Mouse (Mus musculus) adrenal gland, adult 18-20 months (tissue): Measurements from ENCODE around the gene Maml3. TPM values are rescaled to one million over a fixed set of nuclear protein-coding genes. Genes with fewer than 3 reads are reported as not detected.

Experiments used
- DNase-seq, 2 experiments: peaks; one replicate each; pipeline ENCODE4 v3.0.0; 2021 to 2022; ENCODE audit warnings: low spot score in 2 of 2
- long read RNA-seq, 2 experiments: library from polyadenylated mRNA; stranded (forward); transcript quantifications; one replicate each; pipeline ENCODE4 v2.0.0; 2021
- total RNA-seq, 2 experiments: library from RNA; stranded (reverse); gene quantifications; 1 replicate in 1 of 2; 2 replicates in 1 of 2; pipeline ENCODE4 v1.2.3; 2021

Gene Maml3
- total RNA-seq = 1 to 10 TPM; 6.4 to 8.2 TPM
- long read RNA-seq, experiment 1, partial matches to known transcripts = 0 of 1 reads
- long read RNA-seq, experiment 1, other reads (novel, unspliced or antisense) = 1 of 1 reads
- long read RNA-seq, experiment 2, partial matches to known transcripts = 2 of 4 reads
- long read RNA-seq, experiment 2, other reads (novel, unspliced or antisense) = 2 of 4 reads

GRCm38 (mm10) chr3:52104636-52105151, at the start of gene Maml3:
Gene Maml3 (minus strand): TSS chr3:52105076.
- DNase-seq = peak; percentile 88 to 89

GRCm38 (mm10) chr3:52151155-52151554, 46.3 kb upstream of the Maml3 start:
- no peak for DNase-seq

- no peak for DNase-seq
Observed at GRCm38 (mm10) chr3:52148301-52148700, 43.4 kb upstream of the Maml3 start.

- no peak for DNase-seq
Observed at GRCm38 (mm10) chr3:52144776-52145460, 40.0 kb upstream of the Maml3 start.

GRCm38 (mm10) chr3:52143017-52143416, 38.1 kb upstream of the Maml3 start:
- DNase-seq = no peak

- peak; percentile 27 to 44 for DNase-seq
Observed at GRCm38 (mm10) chr3:52140162-52140561, 35.3 kb upstream of the Maml3 start.

- DNase-seq = no peak
Observed at GRCm38 (mm10) chr3:52125421-52125820, 20.5 kb upstream of the Maml3 start.

GRCm38 (mm10) chr3:52120858-52121257, 16.0 kb upstream of the Maml3 start:
- no peak for DNase-seq

- no peak for DNase-seq
Observed at GRCm38 (mm10) chr3:52119216-52119615, 14.3 kb upstream of the Maml3 start.

GRCm38 (mm10) chr3:52115421-52115820, 10.5 kb upstream of the Maml3 start:
- no peak for DNase-seq

- DNase-seq = no peak
Observed at GRCm38 (mm10) chr3:52108027-52108426, 3.2 kb upstream of the Maml3 start.

GRCm38 (mm10) chr3:52105156-52105555, 280 bp upstream of the Maml3 start:
- DNase-seq = no peak

- no peak for DNase-seq
Observed at GRCm38 (mm10) chr3:52104208-52104607, 668 bp downstream of the Maml3 start.

GRCm38 (mm10) chr3:52103531-52104181, 1.2 kb downstream of the Maml3 start:
- peak; percentile 62 to 66 for DNase-seq

- DNase-seq = peak; percentile 71 to 74
Observed at GRCm38 (mm10) chr3:52102601-52103530, 2.0 kb downstream of the Maml3 start.

- DNase-seq = peak; percentile 87 to 88
Observed at GRCm38 (mm10) chr3:52101977-52102600, 2.8 kb downstream of the Maml3 start.

- peak in 1 of 2 experiments; percentile 9 for DNase-seq
Observed at GRCm38 (mm10) chr3:52101401-52101976, 3.4 kb downstream of the Maml3 start.

GRCm38 (mm10) chr3:52100926-52101325, 4.0 kb downstream of the Maml3 start:
- no peak for DNase-seq

- no peak for DNase-seq
Observed at GRCm38 (mm10) chr3:52100306-52100705, 4.6 kb downstream of the Maml3 start.

- DNase-seq = no peak
Observed at GRCm38 (mm10) chr3:52099286-52099685, 5.6 kb downstream of the Maml3 start.
